Mouse (Mus musculus) limb, embryonic 10.5 days (tissue): ENCODE results near the gene Otulin. TPM values are rescaled to one million over a fixed set of nuclear protein-coding genes. Genes with fewer than 3 reads are reported as not detected.

Source experiments
- DNase-seq: peaks from one replicate; pipeline ENCODE4 v3.0.0-alpha.2; 2017; ENCODE audit warnings: low spot score
- H3K27ac ChIP-seq: fragments of 300-500 bp; sonication (generic); 2 replicates; pipeline ENCODE4 v1.5.1; 2016; ENCODE audit warnings: mild to moderate bottlenecking
- H3K27me3 ChIP-seq: fragments of 300-500 bp; sonication (generic); 2 replicates; pipeline ENCODE4 v1.6.1; 2016; ENCODE audit warnings: low read depth, mild to moderate bottlenecking; ENCODE audit not compliant: poor library complexity, severe bottlenecking
- H3K36me3 ChIP-seq: fragments of 300-500 bp; sonication (generic); 2 replicates; pipeline ENCODE4 v1.6.1; 2016; ENCODE audit warnings: mild to moderate bottlenecking, moderate library complexity
- H3K4me1 ChIP-seq: fragments of 300-500 bp; sonication (generic); 2 replicates; pipeline ENCODE4 v1.6.1; 2016
- H3K4me3 ChIP-seq: fragments of 300-500 bp; sonication (generic); 2 replicates; pipeline ENCODE4 v1.5.1; 2016; ENCODE audit warnings: mild to moderate bottlenecking, moderate library complexity
- H3K9me3 ChIP-seq: fragments of 300-500 bp; sonication (generic); replicated peaks from 2 replicates; pipeline ENCODE4 v1.6.1; 2016; ENCODE audit warnings: mild to moderate bottlenecking
- WGBS: fragments of 180-500 bp; shearing (Covaris S2); methylation state at CpG from one replicate; pipeline ENCODE4 v1.1.7; 2016; 5-methylcytosine and 5-hydroxymethylcytosine counted together
- polyA plus RNA-seq: library from polyadenylated mRNA; unstranded; fragments of >200 nt; fragmentation: Nextera tagmentation; extraction: Ambion mirVana; gene quantifications from 2 replicates; pipeline ENCODE4 v1.2.1, GENCODE M21; 2016

The Otulin gene
- polyA plus RNA-seq = 28.9 and 30.6 TPM in 2 replicates

GRCm38 (mm10) chr15:27630601-27631383 is at the start of gene Otulin:
Gene Otulin, minus strand, starts transcription at chr15:27630693.
- 6% methylated on average over 56 of the region's 56 CpGs for WGBS
- H3K4me3 ChIP-seq = peak within 1 kb of the TSS; percentile 89
- no peaks in the 10 kb centered on the region for H3K27me3 ChIP-seq
- peaks cover 16% of the 10 kb centered on the region for H3K36me3 ChIP-seq
- H3K9me3 ChIP-seq = no peaks in the 10 kb centered on the region
- H3K4me1 ChIP-seq = peaks cover 19% of the 10 kb centered on the region
- H3K27ac ChIP-seq = peak within 1 kb of the TSS; percentile 90
- peak; percentile 100 for DNase-seq

GRCm38 (mm10) chr15:27678511-27678910 is 48.0 kb upstream of the Otulin start:
- Histone ChIP-seq H3K9me3 (no peaks in the 10 kb centered on the region), H3K27ac (no peak overlapping the region), H3K4me1 (peaks cover 17% of the 10 kb centered on the region), H3K36me3 (no peaks in the 10 kb centered on the region), H3K27me3 (0 out of 2 replicates have a peak, but pooled peaks cover 10% of the 10 kb centered on the region), H3K4me3 (no peak overlapping the region)
- no peak for DNase-seq
- WGBS = 81% methylated on average over 9 of the region's 9 CpGs

GRCm38 (mm10) chr15:27677801-27678200 is 47.3 kb upstream of the Otulin start:
- no peak for DNase-seq
- WGBS = 86% methylated on average over 6 of the region's 6 CpGs
- Histone ChIP-seq H3K27me3 (0 out of 2 replicates have a peak, but pooled peaks cover 10% of the 10 kb centered on the region), H3K27ac (no peak overlapping the region), H3K4me3 (no peak overlapping the region), H3K36me3 (no peaks in the 10 kb centered on the region), H3K4me1 (peaks cover 17% of the 10 kb centered on the region), H3K9me3 (no peaks in the 10 kb centered on the region)

GRCm38 (mm10) chr15:27676211-27676610 is 45.7 kb upstream of the Otulin start:
- no peaks in the 10 kb centered on the region for H3K9me3 ChIP-seq
- H3K36me3 ChIP-seq = no peaks in the 10 kb centered on the region
- peaks cover 10% of the 10 kb centered on the region for H3K4me1 ChIP-seq
- WGBS = 69% methylated on average over 9 of the region's 9 CpGs
- 0 out of 2 replicates have a peak, but pooled peaks cover 10% of the 10 kb centered on the region for H3K27me3 ChIP-seq
- no peak overlapping the region for H3K4me3 ChIP-seq
- no peak for DNase-seq
- H3K27ac ChIP-seq = no peak overlapping the region

- Histone ChIP-seq H3K4me3 (no peak overlapping the region), H3K4me1 (peaks cover 3% of the 10 kb centered on the region; the same call in 1 of the 2 replicates), H3K27me3 (0 out of 2 replicates have a peak, but pooled peaks cover 1% of the 10 kb centered on the region), H3K9me3 (no peaks in the 10 kb centered on the region), H3K36me3 (no peaks in the 10 kb centered on the region), H3K27ac (no peak overlapping the region)
- 88% methylated on average over 7 of the region's 7 CpGs for WGBS
- no peak for DNase-seq
These were observed 44.6 kb upstream of the Otulin start for GRCm38 (mm10) chr15:27675122-27675521.

GRCm38 (mm10) chr15:27674041-27674440 is 43.5 kb upstream of the Otulin start:
- no peak for DNase-seq
- no peak overlapping the region for H3K27ac ChIP-seq
- 87% methylated on average over 6 of the region's 6 CpGs for WGBS
- H3K36me3 ChIP-seq = no peaks in the 10 kb centered on the region
- no peaks in the 10 kb centered on the region for H3K9me3 ChIP-seq
- no peak overlapping the region for H3K4me3 ChIP-seq
- peaks cover 3% of the 10 kb centered on the region; the same call in 1 of the 2 replicates for H3K4me1 ChIP-seq
- no peaks in the 10 kb centered on the region for H3K27me3 ChIP-seq

- 93% methylated on average over 6 of the region's 6 CpGs for WGBS
- no peak for DNase-seq
- no peaks in the 10 kb centered on the region for H3K27me3 ChIP-seq
These were observed 42.7 kb upstream of the Otulin start for GRCm38 (mm10) chr15:27673151-27673550.

GRCm38 (mm10) chr15:27672259-27672658 is 41.8 kb upstream of the Otulin start:
- no peak for DNase-seq
- H3K4me1 ChIP-seq = no peaks in the 10 kb centered on the region; the same call in 1 of the 2 replicates
- no peaks in the 10 kb centered on the region for H3K27me3 ChIP-seq
- no peak overlapping the region for H3K4me3 ChIP-seq
- 83% methylated on average over 8 of the region's 8 CpGs for WGBS
- no peaks in the 10 kb centered on the region for H3K9me3 ChIP-seq
- no peak overlapping the region for H3K27ac ChIP-seq
- H3K36me3 ChIP-seq = no peaks in the 10 kb centered on the region

More at GRCm38 (mm10) chr15:27673151-27673550, 42.7 kb upstream of the Otulin start:
- no peak overlapping the region for H3K27ac ChIP-seq
- no peaks in the 10 kb centered on the region for H3K9me3 ChIP-seq
- H3K4me3 ChIP-seq = no peak overlapping the region
- no peaks in the 10 kb centered on the region for H3K36me3 ChIP-seq
- H3K4me1 ChIP-seq = no peaks in the 10 kb centered on the region; the same call in 1 of the 2 replicates

GRCm38 (mm10) chr15:27671612-27672245 is 41.2 kb upstream of the Otulin start:
- Histone ChIP-seq H3K27ac (no peak overlapping the region), H3K36me3 (no peaks in the 10 kb centered on the region), H3K9me3 (no peaks in the 10 kb centered on the region), H3K4me3 (no peak overlapping the region), H3K27me3 (no peaks in the 10 kb centered on the region), H3K4me1 (no peaks in the 10 kb centered on the region; the same call in 1 of the 2 replicates)
- no peak for DNase-seq
- 89% methylated on average over 10 of the region's 10 CpGs for WGBS

GRCm38 (mm10) chr15:27670708-27671107 is 40.2 kb upstream of the Otulin start:
- Histone ChIP-seq H3K27me3 (no peaks in the 10 kb centered on the region), H3K4me1 (no peaks in the 10 kb centered on the region; the same call in 1 of the 2 replicates), H3K27ac (no peak overlapping the region), H3K9me3 (no peaks in the 10 kb centered on the region), H3K36me3 (no peaks in the 10 kb centered on the region), H3K4me3 (no peak overlapping the region)
- DNase-seq = no peak
- 81% methylated on average over 8 of the region's 8 CpGs for WGBS

- Histone ChIP-seq H3K27me3 (no peaks in the 10 kb centered on the region), H3K36me3 (no peaks in the 10 kb centered on the region), H3K9me3 (no peaks in the 10 kb centered on the region), H3K4me3 (no peak overlapping the region), H3K27ac (no peak overlapping the region), H3K4me1 (peaks cover 5% of the 10 kb centered on the region; the same call in 1 of the 2 replicates)
- 92% methylated on average over 12 of the region's 12 CpGs for WGBS
- no peak for DNase-seq
These were observed 39.5 kb upstream of the Otulin start for GRCm38 (mm10) chr15:27669931-27670411.

- H3K4me1 ChIP-seq = peaks cover 5% of the 10 kb centered on the region; the same call in 1 of the 2 replicates
- DNase-seq = no peak
- H3K4me3 ChIP-seq = no peak overlapping the region
- no peaks in the 10 kb centered on the region for H3K9me3 ChIP-seq
- H3K27me3 ChIP-seq = no peaks in the 10 kb centered on the region
- no peaks in the 10 kb centered on the region for H3K36me3 ChIP-seq
- WGBS = 84% methylated on average over 4 of the region's 4 CpGs
- H3K27ac ChIP-seq = no peak overlapping the region
These were observed 38.8 kb upstream of the Otulin start for GRCm38 (mm10) chr15:27669276-27669675.

- no peaks in the 10 kb centered on the region for H3K27me3 ChIP-seq
These were observed 38.1 kb upstream of the Otulin start for GRCm38 (mm10) chr15:27668557-27668956.

More at GRCm38 (mm10) chr15:27668557-27668956, 38.1 kb upstream of the Otulin start:
- Histone ChIP-seq H3K36me3 (no peaks in the 10 kb centered on the region), H3K27ac (no peak overlapping the region), H3K4me3 (no peak overlapping the region), H3K4me1 (peaks cover 5% of the 10 kb centered on the region; the same call in 1 of the 2 replicates), H3K9me3 (no peaks in the 10 kb centered on the region)
- 94% methylated on average over 7 of the region's 7 CpGs for WGBS
- no peak for DNase-seq
